Comparison of ENCODE assay signal across 8 mouse cellular contexts in genomic region chr10:8886528-8886854, GRCm38 (mm10). TPM values are rescaled to one million over a fixed set of nuclear protein-coding genes. Genes with fewer than 3 reads are reported as not detected.
DNase-seq lines count a peak whose midpoint lies in the region; ATAC-seq and TF ChIP-seq lines count a peak whose summit lies in the region.

No protein-coding gene starts in this region.

- H3K36me3 ChIP-seq in heart, embryonic 15.5 days: no peaks in the 10 kb centered on the region
- H3K36me3 ChIP-seq in hindbrain, embryonic 12.5 days: no peaks in the 10 kb centered on the region
- H3K36me3 ChIP-seq in midbrain, embryonic 10.5 days: no peaks in the 10 kb centered on the region

- H3K27me3 ChIP-seq in heart, embryonic 15.5 days: no peaks in the 10 kb centered on the region
- no peaks in the 10 kb centered on the region for H3K27me3 ChIP-seq in hindbrain, embryonic 12.5 days
- H3K27me3 ChIP-seq in midbrain, embryonic 10.5 days (ENCODE audit: low read depth, poor library complexity, severe bottlenecking): peaks cover 15% of the 10 kb centered on the region

- WGBS in heart, embryonic 15.5 days: under 1% methylated on average over 14 of the region's 14 CpGs
- WGBS in hindbrain, embryonic 12.5 days: under 1% methylated on average over 14 of the region's 14 CpGs
- WGBS in midbrain, embryonic 10.5 days: under 1% methylated on average over 14 of the region's 14 CpGs

- H3K27ac ChIP-seq in heart, embryonic 15.5 days: peak overlapping the region; percentile 98
- peak overlapping the region; percentile 97 for H3K27ac ChIP-seq in bone marrow macrophage, adult 2 months (ENCODE audit: insufficient read depth, low read depth, low read length)
- H3K27ac ChIP-seq in hindbrain, embryonic 12.5 days: peak overlapping the region; percentile 90
- H3K27ac ChIP-seq in midbrain, embryonic 10.5 days (replicated peaks): peak overlapping the region; percentile 98

- intact Hi-C loops in heart, postnatal 14 days (cut with DNase I): loop anchor here (5.0 kb wide), 4 partner anchors 54 to 81 kb away; no protein-coding TSS in a partner anchor

- H3K4me1 ChIP-seq in heart, embryonic 15.5 days (replicated peaks): peaks cover 21% of the 10 kb centered on the region
- H3K4me1 ChIP-seq in bone marrow macrophage, adult 2 months (ENCODE audit: control insufficient read depth, insufficient read depth, low read length): peaks cover 39% of the 10 kb centered on the region
- H3K4me1 ChIP-seq in hindbrain, embryonic 12.5 days: peaks cover 20% of the 10 kb centered on the region
- peaks cover 58% of the 10 kb centered on the region for H3K4me1 ChIP-seq in midbrain, embryonic 10.5 days

- peak overlapping the region; percentile 85 for H3K9ac ChIP-seq in heart, embryonic 15.5 days
- H3K9ac ChIP-seq in hindbrain, embryonic 12.5 days: peak overlapping the region; percentile 63

- no peak for TF ChIP-seq POLR2A in bone marrow macrophage, adult 2 months (IDR thresholded peaks at IDR 0.05; ENCODE audit: borderline replicate concordance, low read depth, low read length)

- no peaks in the 10 kb centered on the region for H3K9me3 ChIP-seq in heart, embryonic 15.5 days (replicated peaks)
- no peaks in the 10 kb centered on the region for H3K9me3 ChIP-seq in hindbrain, embryonic 12.5 days (replicated peaks)
- no peaks in the 10 kb centered on the region; the same call in 1 of the 2 replicates for H3K9me3 ChIP-seq in midbrain, embryonic 10.5 days (replicated peaks)

- no peak for DNase-seq in heart, postnatal 14 days
- DNase-seq in midbrain, embryonic 10.5 days (ENCODE audit: low spot score): no peak
- no peak for DNase-seq in layer of hippocampus, postnatal 14 days (ENCODE audit: low spot score in 2 of 2)
- DNase-seq in retina, embryonic 14.5 days (ENCODE audit: low spot score): no peak

- H3K4me3 ChIP-seq in heart, embryonic 15.5 days: peak overlapping the region; percentile 95
- H3K4me3 ChIP-seq in bone marrow macrophage, adult 2 months (ENCODE audit: insufficient read depth, low read length): peak overlapping the region; percentile 82
- H3K4me3 ChIP-seq in hindbrain, embryonic 12.5 days: peak overlapping the region; percentile 53
- peak overlapping the region; percentile 82 for H3K4me3 ChIP-seq in midbrain, embryonic 10.5 days

- peak overlapping the region; percentile 83 for H3K4me2 ChIP-seq in heart, embryonic 15.5 days
- peak overlapping the region; percentile 68 for H3K4me2 ChIP-seq in hindbrain, embryonic 12.5 days (replicated peaks)

- TF ChIP-seq CTCF in bone marrow macrophage, adult 2 months (IDR thresholded peaks at IDR 0.05; ENCODE audit: low read depth, low read length): no peak

- peak; percentile 7; the same call in 1 of the 2 replicates for ATAC-seq in heart, embryonic 15.5 days (replicated peaks; ENCODE audit: insufficient number of reproducible peaks, insufficient read depth, low FRiP score, low read depth)
- peak; percentile 39 for ATAC-seq in hindbrain, embryonic 12.5 days (ENCODE audit: low FRiP score)
- ATAC-seq in frontal cortex, adult (ENCODE audit: low TSS enrichment): no peak

RNA-seq across cellular contexts. Expression of gene Sash1, which starts 0.6 kb away (rescaled TPM):
- 3.2 and 4.6 TPM in 2 replicates for polyA plus RNA-seq in heart, embryonic 15.5 days (2015; fragmentation: Nextera tagmentation; extraction: Ambion mirVana)
- total RNA-seq in heart, postnatal 14 days (2021): 10 to 100 TPM; 38.4 to 39.8 TPM
- 80.4 and 96.7 TPM in 2 replicates for polyA plus RNA-seq in bone marrow macrophage, adult 2 months (2012; ENCODE audit: insufficient read depth, insufficient read length, missing spikeins)
- 4.4 and 5.5 TPM in 2 replicates for polyA plus RNA-seq in hindbrain, embryonic 12.5 days (2016; fragmentation: Nextera tagmentation; extraction: Ambion mirVana)
- polyA plus RNA-seq in midbrain, embryonic 10.5 days (2016; fragmentation: Nextera tagmentation; extraction: Ambion mirVana): 3.1 and 3.3 TPM in 2 replicates
- total RNA-seq in layer of hippocampus, postnatal 14 days (2021): 10 to 100 TPM; 88.3 to 90.1 TPM

Comparison
In these comparisons a context has a peak if more than half of its experiments do, and no peak if none do; other contexts are left out.
1. RNA of gene Sash1, which starts 0.6 kb away (polyA plus RNA-seq): 80.4 to 96.7 TPM in bone marrow macrophage, adult 2 months; 4.4 to 5.5 TPM in hindbrain, embryonic 12.5 days, 3.2 to 4.6 TPM in heart, embryonic 15.5 days and 3.1 to 3.3 TPM in midbrain, embryonic 10.5 days; every median in the first group is over 10 times any median in the second.
2. Peak in every context shown above with its lines, with median percentiles within 50 percentile points of each other: H3K27ac ChIP-seq and H3K4me3 ChIP-seq.